Mouse (Mus musculus) layer of hippocampus, postnatal 14 days (tissue): ENCODE results near the gene Clmp. TPM values are rescaled to one million over a fixed set of nuclear protein-coding genes. Genes with fewer than 3 reads are reported as not detected.
A peak's percentile ranks its signal among the peaks of the same experiment; 100 is the strongest.

ENCODE experiments used
- DNase-seq, 2 experiments: peaks; one replicate each; pipeline ENCODE4 v3.0.0; 2021 to 2022; ENCODE audit warnings: low spot score in 2 of 2, mixed read lengths in 1 of 2
- long read RNA-seq, 2 experiments: library from polyadenylated mRNA; stranded (forward); transcript quantifications; one replicate each; pipeline ENCODE4 v2.0.0; 2021
- total RNA-seq, 2 experiments: library from RNA; stranded (reverse); gene quantifications; 2 replicates each; pipeline ENCODE4 v1.2.3; 2021

The Clmp gene
- 10 to 100 TPM; 36.1 to 39.2 TPM for total RNA-seq
- long read RNA-seq, experiment 1, full-length matches to known transcripts: 11 of 16 reads
- long read RNA-seq, experiment 1, partial matches to known transcripts: 1 of 16 reads
- long read RNA-seq, experiment 1, other reads (novel, unspliced or antisense): 4 of 16 reads
- long read RNA-seq, experiment 2, full-length matches to known transcripts: 21 of 27 reads
- long read RNA-seq, experiment 2, partial matches to known transcripts: 2 of 27 reads
- long read RNA-seq, experiment 2, other reads (novel, unspliced or antisense): 4 of 27 reads

- no peak for DNase-seq
Measured at GRCm38 (mm10) chr9:40685801-40686420, at the start of gene Clmp. Clmp (plus strand) TSS chr9:40685962.

DNA sequence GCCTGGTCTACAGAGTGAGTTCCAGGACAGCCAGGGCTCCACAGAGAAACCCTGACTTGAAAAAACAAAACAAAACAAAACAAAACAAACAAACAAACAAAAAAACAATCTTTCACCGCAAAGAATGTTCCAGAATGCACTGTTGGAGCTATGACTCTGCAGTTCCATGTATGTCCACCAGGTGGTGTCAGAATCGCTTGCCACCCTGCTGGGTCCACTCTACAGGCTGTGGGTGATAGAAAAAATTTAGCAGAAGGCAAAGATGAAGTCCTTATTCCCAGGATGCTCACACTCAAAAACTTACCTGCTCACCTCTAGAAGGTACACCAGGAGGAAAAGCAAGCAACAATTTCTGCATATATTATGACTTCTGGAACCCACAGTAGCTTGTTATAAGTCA, 49.7 kb upstream of the Clmp start:
- peak; percentile 65 to 83 for DNase-seq

- no peak for DNase-seq
Measured at GRCm38 (mm10) chr9:40637705-40638393, 47.9 kb upstream of the Clmp start.

DNA sequence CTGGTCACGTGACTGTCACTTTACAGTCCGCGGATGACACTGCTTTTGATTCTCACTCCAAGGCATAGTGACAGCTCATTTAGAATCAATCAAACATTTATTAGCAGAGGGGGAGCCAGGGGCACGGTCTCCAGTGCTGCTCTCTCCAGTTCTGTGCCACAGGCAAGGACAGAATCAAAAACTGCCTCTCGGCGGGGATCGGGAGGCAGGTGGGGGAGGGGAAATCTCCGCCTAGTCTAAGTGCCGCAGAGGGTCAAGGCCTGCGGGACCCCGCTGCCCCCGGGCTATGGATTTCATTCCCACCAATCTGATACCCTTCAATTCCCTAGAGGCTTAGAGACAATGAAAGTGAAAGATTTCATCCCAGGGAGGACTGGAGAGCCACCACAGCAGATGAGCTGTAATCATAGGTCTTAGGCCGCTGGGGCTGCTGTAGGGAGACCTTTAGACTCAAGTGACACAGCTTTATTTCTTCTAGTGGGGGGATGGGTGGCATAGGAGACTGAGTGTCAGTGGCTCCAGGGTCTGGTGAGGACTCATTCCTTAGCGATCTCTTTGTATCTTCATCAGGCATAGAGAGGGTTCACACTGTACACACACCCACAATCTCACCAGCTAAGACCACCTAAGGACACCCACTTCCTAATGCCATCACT, 47.2 kb upstream of the Clmp start:
- peak; percentile 45 to 49 for DNase-seq

- no peak for DNase-seq
Measured at GRCm38 (mm10) chr9:40639536-40640187, 46.1 kb upstream of the Clmp start.

DNA sequence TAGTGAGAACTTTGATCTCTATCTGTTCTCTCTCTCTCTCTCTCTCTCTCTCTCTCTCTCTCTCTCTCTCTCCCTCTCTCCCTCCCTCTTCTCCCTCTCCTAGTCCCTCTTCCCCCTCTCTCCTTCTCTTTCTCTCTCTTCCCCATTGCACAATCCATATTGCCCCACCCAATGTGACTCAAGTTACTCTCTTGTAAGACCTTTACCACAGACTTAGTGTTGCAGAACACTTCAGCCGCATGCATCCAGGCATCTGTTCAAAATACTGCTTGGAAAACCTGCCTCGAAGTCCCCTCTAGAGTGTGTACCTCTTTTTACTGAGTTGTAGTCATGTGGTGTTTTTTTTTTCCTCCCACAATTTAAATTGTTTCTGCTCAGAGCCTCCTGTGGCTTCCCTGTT, 44.4 kb upstream of the Clmp start:
- DNase-seq: no peak

- DNase-seq: no peak
Measured at GRCm38 (mm10) chr9:40642470-40643220, 43.1 kb upstream of the Clmp start.

GRCm38 (mm10) chr9:40649444-40649843, 36.3 kb upstream of the Clmp start:
- no peak for DNase-seq

- no peak for DNase-seq
Measured at GRCm38 (mm10) chr9:40649983-40650382, 35.8 kb upstream of the Clmp start.

DNA sequence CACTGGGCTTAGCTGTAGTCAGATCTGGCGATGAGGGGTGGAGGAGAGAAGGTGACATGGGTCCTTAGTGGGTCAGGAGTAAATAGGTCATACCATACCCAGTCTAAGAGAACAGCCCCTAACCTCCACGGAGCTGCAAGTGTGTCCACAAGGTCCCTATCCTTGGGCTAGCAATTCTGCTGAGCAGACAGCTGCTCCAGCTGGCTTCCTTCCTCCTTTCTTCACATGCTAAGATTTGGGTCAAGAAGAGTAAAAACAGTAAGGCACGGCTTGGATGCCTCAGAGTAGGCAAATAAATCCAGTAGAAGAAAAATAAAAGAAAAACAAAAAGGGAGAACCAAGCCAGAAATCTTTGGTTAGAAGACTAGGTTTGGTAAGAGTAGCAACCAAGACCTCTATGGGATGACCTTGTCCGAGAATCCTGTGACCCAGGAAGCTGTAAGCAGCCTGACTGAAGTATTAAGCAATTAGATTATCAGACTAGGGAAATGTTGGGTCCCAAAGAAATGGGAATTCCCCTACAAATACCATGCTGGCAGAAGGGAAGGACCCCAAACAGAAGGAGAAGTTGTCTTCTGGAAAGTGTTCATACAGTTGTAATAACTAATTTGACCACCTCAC, 34.4 kb upstream of the Clmp start:
- DNase-seq: no peak

- no peak for DNase-seq
Measured at GRCm38 (mm10) chr9:40652757-40653156, 33.0 kb upstream of the Clmp start.

- no peak for DNase-seq
Measured at GRCm38 (mm10) chr9:40666190-40666803, 19.5 kb upstream of the Clmp start.

GRCm38 (mm10) chr9:40670313-40670712, 15.4 kb upstream of the Clmp start, which contains the start of gene Gm21915:
Gm21915 (plus strand) TSS chr9:40670613.
- no peak for DNase-seq

DNA sequence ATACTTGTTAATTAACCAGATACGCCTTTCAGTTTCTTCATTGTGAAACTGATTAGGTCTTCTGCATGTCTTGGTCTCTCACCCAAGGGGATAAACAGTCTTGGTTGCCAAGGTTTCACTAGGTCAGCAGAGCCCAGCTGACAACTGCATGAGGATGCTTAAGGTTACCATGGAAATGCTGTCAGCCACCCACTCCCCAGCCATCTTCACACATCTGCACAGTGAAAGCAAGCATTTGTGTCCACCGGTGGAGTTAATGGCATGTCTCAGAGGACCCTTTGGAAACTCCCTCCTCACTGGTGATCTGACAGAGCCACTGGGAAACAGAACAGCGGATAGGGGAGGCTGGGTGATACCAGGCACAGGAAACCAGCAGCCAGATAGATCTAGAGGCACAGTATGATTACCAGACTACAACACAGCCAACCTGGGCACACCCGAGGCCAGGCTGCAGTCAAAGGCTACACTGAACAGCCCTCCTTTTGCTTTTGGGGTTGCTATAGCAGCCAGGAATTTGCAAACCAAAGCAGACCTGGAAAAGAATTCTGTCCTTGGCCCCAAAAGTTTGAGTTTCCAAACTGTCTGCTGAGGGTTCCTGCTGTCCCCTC, 14.3 kb upstream of the Clmp start:
- no peak for DNase-seq

- DNase-seq: no peak
Measured at GRCm38 (mm10) chr9:40675203-40675958, 10.4 kb upstream of the Clmp start.

DNA sequence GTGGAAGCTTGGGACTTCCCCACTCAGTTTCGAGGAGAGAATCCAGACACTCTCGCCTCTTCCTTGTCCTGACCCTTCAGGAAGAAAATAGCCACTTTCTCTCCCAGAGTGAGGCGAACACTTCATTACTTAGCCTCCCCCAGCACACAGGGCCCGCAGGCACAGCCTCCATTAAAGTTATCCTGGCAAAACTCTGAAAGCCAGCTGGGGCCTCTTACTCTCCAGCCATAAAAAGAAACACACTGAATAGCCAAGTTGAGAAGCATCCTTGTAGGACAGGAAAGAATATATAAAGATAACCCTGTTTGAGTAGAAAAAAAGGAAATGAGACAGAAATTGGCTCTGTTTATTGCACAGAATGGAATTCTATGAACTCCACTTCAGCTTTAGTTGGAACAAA, 7.1 kb upstream of the Clmp start:
- no peak for DNase-seq

- DNase-seq: peak in 1 of 2 experiments; percentile 40
Measured at GRCm38 (mm10) chr9:40686421-40686899, 698 bp downstream of the Clmp start.

DNA sequence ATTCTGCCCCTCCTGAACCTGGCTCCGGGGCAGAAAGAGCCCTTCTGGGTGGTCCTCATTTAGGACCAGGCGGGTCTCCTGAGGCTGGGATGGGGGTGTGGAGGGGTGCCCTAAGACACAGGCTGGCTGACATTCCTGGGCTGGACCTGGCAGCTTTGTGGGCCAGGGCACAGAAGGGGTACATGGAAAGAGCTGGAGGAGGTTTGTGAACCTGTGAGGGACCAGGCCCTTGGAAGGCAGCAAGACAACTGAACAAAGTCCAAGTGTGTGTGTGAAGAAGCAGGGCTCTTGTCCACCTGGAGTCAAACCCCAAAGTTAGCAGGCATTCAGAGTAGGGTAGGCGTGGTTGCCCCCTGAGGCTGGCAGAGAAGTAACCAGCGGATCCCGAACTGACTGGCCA, 1.3 kb downstream of the Clmp start:
- DNase-seq: no peak
